Comparison of ENCODE assay signal across 17 mouse cellular contexts in the genomic region with DNA sequence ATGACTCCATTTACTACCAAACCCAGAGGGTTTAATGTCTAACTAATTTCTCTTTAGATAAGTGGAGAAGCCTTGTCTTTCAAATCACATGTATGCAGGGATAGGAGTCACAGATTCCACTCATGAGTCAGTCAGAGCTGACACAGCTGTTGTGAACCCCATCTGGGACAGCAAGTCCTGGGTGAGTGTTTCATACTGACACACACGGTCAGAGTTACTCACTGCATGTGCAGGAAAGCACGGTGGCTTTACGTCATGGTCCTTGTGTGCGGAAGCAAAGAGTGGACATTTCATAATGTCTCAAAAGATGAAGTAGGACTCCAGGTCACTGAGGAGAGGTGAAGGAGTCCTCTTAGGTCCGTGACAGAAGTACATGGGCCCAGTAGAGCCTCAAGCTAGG. TPM values are rescaled to one million over a fixed set of nuclear protein-coding genes. Genes with fewer than 3 reads are reported as not detected.
DNase-seq lines count a peak whose midpoint lies in the region; ATAC-seq and TF ChIP-seq lines count a peak whose summit lies in the region.
"Had no signal": no experiment of that assay in that cellular context is flagged by ENCODE, and none has a peak within 500 bp of the region (broad histone marks: within the 10 kb centered on the region; RNA-seq: fewer than 3 reads in every experiment).

No protein-coding gene starts in this region.

- H3K27ac ChIP-seq in kidney, postnatal 0 days, result no peak overlapping the region
- no peak overlapping the region; the same call in 1 of the 2 replicates for H3K27ac ChIP-seq in embryonic facial prominence, embryonic 14.5 days (replicated peaks; ENCODE audit: low read depth, low read length)
- H3K27ac ChIP-seq in heart, postnatal 0 days (ENCODE audit: low read depth), result no peak overlapping the region
- H3K27ac ChIP-seq in hindbrain, embryonic 10.5 days, result no peak overlapping the region
- H3K27ac ChIP-seq: embryonic facial prominence, embryonic 15.5 days; forebrain, embryonic 15.5 days; intestine, embryonic 15.5 days; liver, embryonic 15.5 days; midbrain, embryonic 10.5 days; neural tube, embryonic 12.5 days had no signal

- peak; percentile 54 for TF ChIP-seq POLR2A in myocyte (IDR thresholded peaks at IDR 0.05; ENCODE audit: insufficient read length, low read depth)

- no peak overlapping the region for H3ac ChIP-seq in myocyte (ENCODE audit: control insufficient read depth, insufficient read length)

- no peak for TF ChIP-seq CTCF in kidney, postnatal 0 days (IDR thresholded peaks at IDR 0.05; ENCODE audit: low read depth)
- no peak for TF ChIP-seq CTCF in heart, postnatal 0 days (IDR thresholded peaks at IDR 0.05; ENCODE audit: low read depth)

- H3K27me3 ChIP-seq in kidney, postnatal 0 days (ENCODE audit: insufficient read depth, low read length), result no peaks in the 10 kb centered on the region
- H3K27me3 ChIP-seq in embryonic facial prominence, embryonic 14.5 days (replicated peaks; ENCODE audit: control insufficient read depth, insufficient read depth, low read length), result no peaks in the 10 kb centered on the region
- H3K27me3 ChIP-seq in heart, postnatal 0 days (ENCODE audit: control insufficient read depth, insufficient read depth, low read length), result no peaks in the 10 kb centered on the region
- no peaks in the 10 kb centered on the region for H3K27me3 ChIP-seq in myocyte (ENCODE audit: control insufficient read depth, insufficient read depth, insufficient read length)
- H3K27me3 ChIP-seq in hindbrain, embryonic 10.5 days (ENCODE audit: insufficient read depth, poor library complexity, severe bottlenecking), result no peaks in the 10 kb centered on the region
- H3K27me3 ChIP-seq: embryonic facial prominence, embryonic 15.5 days; forebrain, embryonic 15.5 days; intestine, embryonic 15.5 days; liver, embryonic 15.5 days; neural tube, embryonic 12.5 days had no signal

- peak; percentile 15 for DNase-seq in kidney, postnatal 0 days (ENCODE audit: low spot score)
- no peak for DNase-seq in kidney, postnatal 4 days
- peak; percentile 55 for DNase-seq in embryonic facial prominence, embryonic 14.5 days (ENCODE audit: low spot score)
- no peak for DNase-seq in heart, postnatal 0 days (ENCODE audit: low spot score)
- DNase-seq in hindbrain, embryonic 10.5 days (ENCODE audit: low spot score), result no peak
- no peak for DNase-seq in kidney, adult 9 months
- DNase-seq: cerebellum, postnatal 14 days; thymus, postnatal 25 days had no signal

- H3K4me3 ChIP-seq in kidney, postnatal 0 days (replicated peaks; ENCODE audit: low read depth, low read length), result no peak overlapping the region
- no peak overlapping the region for H3K4me3 ChIP-seq in embryonic facial prominence, embryonic 14.5 days (ENCODE audit: low read depth, low read length)
- H3K4me3 ChIP-seq in heart, postnatal 0 days (ENCODE audit: low read depth, low read length), result no peak overlapping the region
- peak overlapping the region; percentile 47 for H3K4me3 ChIP-seq in myocyte
- no peak overlapping the region for H3K4me3 ChIP-seq in hindbrain, embryonic 10.5 days
- H3K4me3 ChIP-seq: embryonic facial prominence, embryonic 15.5 days; forebrain, embryonic 15.5 days; intestine, embryonic 15.5 days; liver, embryonic 15.5 days; midbrain, embryonic 10.5 days; neural tube, embryonic 12.5 days had no signal

- ATAC-seq in kidney, postnatal 0 days (replicated peaks; ENCODE audit: low FRiP score, low read depth), result no peak
- ATAC-seq in embryonic facial prominence, embryonic 14.5 days (ENCODE audit: low read depth), result no peak
- peak; percentile 62 for ATAC-seq in heart, postnatal 0 days (ENCODE audit: insufficient read depth, low read depth)
- ATAC-seq: forebrain, embryonic 15.5 days; intestine, embryonic 15.5 days had no signal

- WGBS in kidney, postnatal 0 days, result 73% methylated on average over 5 of the region's 5 CpGs
- WGBS in embryonic facial prominence, embryonic 14.5 days, result 71% methylated on average over 5 of the region's 5 CpGs
- 66% methylated on average over 5 of the region's 5 CpGs for WGBS in heart, postnatal 0 days
- WGBS in hindbrain, embryonic 10.5 days, result 90% methylated on average over 5 of the region's 5 CpGs

- peaks cover 41% of the 10 kb centered on the region for H3K79me2 ChIP-seq in myocyte (ENCODE audit: control insufficient read depth, insufficient read depth)

- H3K4me1 ChIP-seq in kidney, postnatal 0 days (replicated peaks; ENCODE audit: insufficient read depth, low read length), result no peaks in the 10 kb centered on the region
- H3K4me1 ChIP-seq in embryonic facial prominence, embryonic 14.5 days (ENCODE audit: control insufficient read depth, insufficient read depth, low read length), result peaks cover 6% of the 10 kb centered on the region
- no peaks in the 10 kb centered on the region for H3K4me1 ChIP-seq in heart, postnatal 0 days (ENCODE audit: control insufficient read depth, insufficient read depth)
- no peaks in the 10 kb centered on the region for H3K4me1 ChIP-seq in hindbrain, embryonic 10.5 days (replicated peaks)
- H3K4me1 ChIP-seq: forebrain, embryonic 15.5 days; liver, embryonic 15.5 days; midbrain, embryonic 10.5 days; neural tube, embryonic 12.5 days had no signal

- no peak overlapping the region for H3K9ac ChIP-seq in kidney, postnatal 0 days (ENCODE audit: low read depth, low read length)
- no peak overlapping the region for H3K9ac ChIP-seq in embryonic facial prominence, embryonic 14.5 days (ENCODE audit: low read depth, low read length)
- no peak overlapping the region for H3K9ac ChIP-seq in heart, postnatal 0 days (replicated peaks; ENCODE audit: low read depth, low read length)
- H3K9ac ChIP-seq: embryonic facial prominence, embryonic 15.5 days; forebrain, embryonic 15.5 days; intestine, embryonic 15.5 days; liver, embryonic 15.5 days; neural tube, embryonic 12.5 days had no signal

- no peak overlapping the region for H3K4me2 ChIP-seq in kidney, postnatal 0 days (ENCODE audit: low read length)
- H3K4me2 ChIP-seq in embryonic facial prominence, embryonic 14.5 days (ENCODE audit: low read depth, low read length), result no peak overlapping the region
- no peak overlapping the region for H3K4me2 ChIP-seq in heart, postnatal 0 days (ENCODE audit: low read depth, low read length)
- H3K4me2 ChIP-seq in myocyte (ENCODE audit: low read depth), result peak overlapping the region; percentile 73
- H3K4me2 ChIP-seq: embryonic facial prominence, embryonic 15.5 days; forebrain, embryonic 15.5 days; intestine, embryonic 15.5 days; liver, embryonic 15.5 days; neural tube, embryonic 12.5 days had no signal

- H3K9me3 ChIP-seq in kidney, postnatal 0 days (replicated peaks; ENCODE audit: low read length), result no peaks in the 10 kb centered on the region
- H3K9me3 ChIP-seq in embryonic facial prominence, embryonic 14.5 days (ENCODE audit: control insufficient read depth, low read length), result no peaks in the 10 kb centered on the region
- no peaks in the 10 kb centered on the region for H3K9me3 ChIP-seq in heart, postnatal 0 days (replicated peaks; ENCODE audit: control insufficient read depth, low read length)
- no peaks in the 10 kb centered on the region for H3K9me3 ChIP-seq in hindbrain, embryonic 10.5 days
- H3K9me3 ChIP-seq: embryonic facial prominence, embryonic 15.5 days; forebrain, embryonic 15.5 days; intestine, embryonic 15.5 days; liver, embryonic 15.5 days; midbrain, embryonic 10.5 days; neural tube, embryonic 12.5 days had no signal

- TF ChIP-seq EP300 in heart, postnatal 0 days (IDR thresholded peaks at IDR 0.05; ENCODE audit: low read depth), result no peak

- H3K36me3 ChIP-seq in kidney, postnatal 0 days (ENCODE audit: insufficient read depth, low read length), result no peaks in the 10 kb centered on the region
- no peaks in the 10 kb centered on the region for H3K36me3 ChIP-seq in embryonic facial prominence, embryonic 14.5 days (ENCODE audit: control insufficient read depth, insufficient read depth, low read length)
- H3K36me3 ChIP-seq in heart, postnatal 0 days (replicated peaks; ENCODE audit: control insufficient read depth, insufficient read depth, low read length), result no peaks in the 10 kb centered on the region
- H3K36me3 ChIP-seq in myocyte (ENCODE audit: control insufficient read depth, insufficient read depth), result no peaks in the 10 kb centered on the region
- no peaks in the 10 kb centered on the region for H3K36me3 ChIP-seq in hindbrain, embryonic 10.5 days
- H3K36me3 ChIP-seq: embryonic facial prominence, embryonic 15.5 days; forebrain, embryonic 15.5 days; intestine, embryonic 15.5 days; liver, embryonic 15.5 days; midbrain, embryonic 10.5 days; neural tube, embryonic 12.5 days had no signal

TF ChIP-seq in myocyte, 11 proteins besides CTCF, POLR2A, EP300 and RAD21:
- TF ChIP-seq POLR2AphosphoS2 (IDR thresholded peaks at IDR 0.05; ENCODE audit: insufficient read length, low read depth), result peak; percentile 37
- TF ChIP-seq E2F4 (IDR thresholded peaks at IDR 0.05; ENCODE audit: insufficient read depth), result no peak
- TF ChIP-seq SRF (IDR thresholded peaks at IDR 0.05; ENCODE audit: control insufficient read depth, insufficient read length, low read depth), result no peak
- TF ChIP-seq MYOD1 (IDR thresholded peaks at IDR 0.05; ENCODE audit: control insufficient read depth in 1 of 3, insufficient read length in 2 of 3, low read depth in 2 of 3), result peak; percentile 66 to 92 (median 88)
- TF ChIP-seq CEBPB (IDR thresholded peaks at IDR 0.05; ENCODE audit: insufficient read depth, poor library complexity, severe bottlenecking), result no peak
- TF ChIP-seq MYOG (IDR thresholded peaks at IDR 0.05; ENCODE audit: control insufficient read depth in 1 of 3, insufficient read depth in 1 of 3, insufficient read length in 2 of 3, low read depth in 2 of 3), result peak; percentile 51 to 88 (median 84)
- peak; percentile 39 for TF ChIP-seq TCF12 (IDR thresholded peaks at IDR 0.05; ENCODE audit: insufficient read depth, poor library complexity, severe bottlenecking)
- no peak for TF ChIP-seq USF1 (IDR thresholded peaks at IDR 0.05; ENCODE audit: low read depth)
- no peak for TF ChIP-seq TCF3 (IDR thresholded peaks at IDR 0.05; ENCODE audit: insufficient read length, low read depth)

RNA-seq across cellular contexts. Expression of gene Musk, which starts 3.0 kb away (rescaled TPM):
- polyA plus RNA-seq in kidney, postnatal 0 days (2015; fragmentation: Nextera tagmentation; extraction: Ambion mirVana), result 0.32 and 0.62 TPM in 2 replicates
- polyA plus RNA-seq in embryonic facial prominence, embryonic 14.5 days (2014; fragmentation: Nextera tagmentation; extraction: Ambion mirVana), result 11.8 and 12.9 TPM in 2 replicates
- total RNA-seq in heart, postnatal 0 days (2014; rRNA removed; ENCODE audit: low replicate concordance), result 0.15 TPM in 1 of 2 replicates, not detected in the other
- not detected in 2 replicates for polyA plus RNA-seq in heart, postnatal 0 days (2015; fragmentation: Nextera tagmentation; extraction: Ambion mirVana)
- 17.5 TPM for polyA plus RNA-seq in myocyte (2012; fragmentation: generic; extraction: Trizol)
- polyA plus RNA-seq in hindbrain, embryonic 10.5 days (2016; fragmentation: Nextera tagmentation; extraction: Ambion mirVana), result 0.09 and 0.17 TPM in 2 replicates
- total RNA-seq: ES-E14 had no signal
- polyA plus RNA-seq: heart, embryonic 14.5 days had no signal

Comparison
In these comparisons a context has a peak if more than half of its experiments do, and no peak if none do; other contexts are left out.
1. DNase-seq: peak in kidney, postnatal 0 days (single experiment) and embryonic facial prominence, embryonic 14.5 days (single experiment); none in kidney, postnatal 4 days (0 of 2), heart, postnatal 0 days (single experiment), hindbrain, embryonic 10.5 days (single experiment) and kidney, adult 9 months (single experiment).